Comparison of ENCODE assay signal across 21 mouse cellular contexts in genomic region chr8:10856996-10857720, GRCm38 (mm10).
A peak's percentile ranks its signal among the peaks of the same experiment; 100 is the strongest.
DNase-seq lines count a peak whose midpoint lies in the region; ATAC-seq and TF ChIP-seq lines count a peak whose summit lies in the region.
"Had no signal": no experiment of that assay in that cellular context is flagged by ENCODE, and none has a peak within 500 bp of the region (broad histone marks: within the 10 kb centered on the region; RNA-seq: fewer than 3 reads in every experiment).

No protein-coding gene starts in this region.

- H3K27me3 ChIP-seq in heart, embryonic 10.5 days (ENCODE audit: insufficient read depth, poor library complexity, severe bottlenecking): peaks cover 4% of the 10 kb centered on the region; the same call in 1 of the 2 replicates
- H3K27me3 ChIP-seq in heart, adult 2 months (ENCODE audit: control insufficient read depth, insufficient read depth, low read length): no peaks in the 10 kb centered on the region
- H3K27me3 ChIP-seq in liver, postnatal 0 days (ENCODE audit: insufficient read depth, low read length): no peaks in the 10 kb centered on the region
- H3K27me3 ChIP-seq in midbrain, embryonic 16.5 days (ENCODE audit: control insufficient read depth, insufficient read depth, low read depth, low read length): no peaks in the 10 kb centered on the region
- H3K27me3 ChIP-seq: forebrain, embryonic 15.5 days had no signal

- no peak overlapping the region for H3K9ac ChIP-seq in heart, adult 2 months (ENCODE audit: low read depth, low read length)
- H3K9ac ChIP-seq in liver, postnatal 0 days (replicated peaks): no peak overlapping the region
- no peak overlapping the region for H3K9ac ChIP-seq in midbrain, embryonic 16.5 days (ENCODE audit: low read depth, low read length)
- H3K9ac ChIP-seq: forebrain, embryonic 15.5 days; liver, embryonic 13.5 days had no signal

- 50% methylated on average over 15 of the region's 15 CpGs for WGBS in heart, embryonic 10.5 days
- 41% methylated on average over 15 of the region's 15 CpGs for WGBS in heart, adult 2 months
- WGBS in liver, postnatal 0 days (ENCODE audit: insufficient replicate concordance): 56% methylated on average over 15 of the region's 15 CpGs
- 40% methylated on average over 15 of the region's 15 CpGs for WGBS in midbrain, embryonic 16.5 days

- no peaks in the 10 kb centered on the region for H3K36me3 ChIP-seq in heart, embryonic 10.5 days
- no peaks in the 10 kb centered on the region for H3K36me3 ChIP-seq in heart, adult 2 months (ENCODE audit: control insufficient read depth, insufficient read depth, low read length)
- peaks cover 5% of the 10 kb centered on the region; the same call in 1 of the 2 replicates for H3K36me3 ChIP-seq in liver, postnatal 0 days (replicated peaks; ENCODE audit: insufficient read depth, low read length)
- no peaks in the 10 kb centered on the region for H3K36me3 ChIP-seq in midbrain, embryonic 16.5 days (ENCODE audit: control insufficient read depth, insufficient read depth, low read length)
- H3K36me3 ChIP-seq: forebrain, embryonic 15.5 days; liver, embryonic 13.5 days had no signal

- intact Hi-C loops in heart, adult 2 months (cut with DNase I): no loop called here

- no peak for TF ChIP-seq EP300 in heart, adult 2 months (IDR thresholded peaks at IDR 0.05; ENCODE audit: insufficient read depth, low read depth, low read length)
- peak; percentile 59; the same call in 1 of the 2 replicates for TF ChIP-seq EP300 in liver, postnatal 0 days (IDR thresholded peaks at IDR 0.05; ENCODE audit: low read depth)

- no peaks in the 10 kb centered on the region for H3K79me2 ChIP-seq in heart, adult 2 months (replicated peaks; ENCODE audit: control insufficient read depth, insufficient read depth, low read length)

- no peak for DNase-seq in heart, embryonic 10.5 days (ENCODE audit: low spot score)
- no peak for DNase-seq in heart, adult 2 months
- peak; percentile 62 for DNase-seq in liver, postnatal 0 days
- DNase-seq in liver: no peak
- peak; percentile 31 for DNase-seq in fat pad, adult 2 months (ENCODE audit: extremely low read depth, low read depth, low spot score)
- no peak for DNase-seq in right cerebral cortex, adult 18-20 months
- DNase-seq: adrenal gland, adult 2 months; cerebellum, adult 11-12 months; cerebellum, postnatal 36 days; kidney, postnatal 10 days; left cerebral cortex, postnatal 4 days; liver, embryonic 13.5 days; lung, postnatal 10 days; right cerebral cortex, postnatal 14 days; thymus, adult 18-20 months had no signal

- peak; percentile 82 for ATAC-seq in liver, postnatal 0 days
- ATAC-seq in midbrain, embryonic 16.5 days: peak; percentile 30; the same call in 1 of the 2 replicates
- ATAC-seq in monocyte, adult 5-6 weeks (replicated peaks; ENCODE audit: insufficient number of reproducible peaks, low FRiP score, low TSS enrichment, poor library complexity, severe bottlenecking): no peak
- ATAC-seq: forebrain, embryonic 15.5 days; inflammation-experienced regulatory T-cells, adult 6 months had no signal

- H3K4me1 ChIP-seq in heart, embryonic 10.5 days: peaks cover 31% of the 10 kb centered on the region
- H3K4me1 ChIP-seq in heart, adult 2 months (ENCODE audit: control insufficient read depth, insufficient read depth, low read length): no peaks in the 10 kb centered on the region
- H3K4me1 ChIP-seq in liver, postnatal 0 days (ENCODE audit: insufficient read depth): peaks cover 38% of the 10 kb centered on the region
- peaks cover 2% of the 10 kb centered on the region; the same call in 1 of the 2 replicates for H3K4me1 ChIP-seq in midbrain, embryonic 16.5 days (ENCODE audit: control insufficient read depth, insufficient read depth, low read length)
- H3K4me1 ChIP-seq: forebrain, embryonic 15.5 days had no signal

- no peak for TF ChIP-seq POLR2A in heart, adult 2 months (IDR thresholded peaks at IDR 0.05; ENCODE audit: insufficient read depth, low read depth, low read length)

- no peak overlapping the region for H3K4me3 ChIP-seq in heart, embryonic 10.5 days
- H3K4me3 ChIP-seq in heart, adult 2 months: no peak overlapping the region
- no peak overlapping the region for H3K4me3 ChIP-seq in liver, postnatal 0 days (ENCODE audit: low read depth, low read length)
- no peak overlapping the region for H3K4me3 ChIP-seq in midbrain, embryonic 16.5 days (ENCODE audit: low read depth, low read length)
- H3K4me3 ChIP-seq: erythroblast, embryonic 14.5 days; forebrain, embryonic 15.5 days; layer of hippocampus, adult 2 months; liver, embryonic 13.5 days had no signal

- no peak overlapping the region for H3K4me2 ChIP-seq in liver, postnatal 0 days (ENCODE audit: low read depth, low read length)
- no peak overlapping the region for H3K4me2 ChIP-seq in midbrain, embryonic 16.5 days (ENCODE audit: low read length)
- H3K4me2 ChIP-seq: forebrain, embryonic 15.5 days; liver, embryonic 13.5 days had no signal

- H3K9me3 ChIP-seq in heart, embryonic 10.5 days: no peaks in the 10 kb centered on the region
- H3K9me3 ChIP-seq in liver, postnatal 0 days (ENCODE audit: low read length): no peaks in the 10 kb centered on the region
- no peaks in the 10 kb centered on the region for H3K9me3 ChIP-seq in midbrain, embryonic 16.5 days (replicated peaks; ENCODE audit: control insufficient read depth, low read length, poor library complexity, severe bottlenecking)
- H3K9me3 ChIP-seq: forebrain, embryonic 15.5 days; liver, embryonic 13.5 days had no signal

- no peak for TF ChIP-seq CTCF in heart, adult 2 months (IDR thresholded peaks at IDR 0.05)
- no peak for TF ChIP-seq CTCF in liver, postnatal 0 days (IDR thresholded peaks at IDR 0.05; ENCODE audit: low read depth)

- H3K27ac ChIP-seq in heart, embryonic 10.5 days: peak overlapping the region; percentile 36
- H3K27ac ChIP-seq in heart, adult 2 months: no peak overlapping the region
- H3K27ac ChIP-seq in liver, postnatal 0 days (ENCODE audit: low read depth): peak overlapping the region; percentile 86
- H3K27ac ChIP-seq in midbrain, embryonic 16.5 days (ENCODE audit: low read length): no peak overlapping the region
- H3K27ac ChIP-seq: forebrain, embryonic 15.5 days; layer of hippocampus, adult 2 months; liver, embryonic 13.5 days had no signal

Comparison
In these comparisons a context has a peak if more than half of its experiments do, and no peak if none do; other contexts are left out.
1. DNase-seq: peak in liver, postnatal 0 days (single experiment) and fat pad, adult 2 months (single experiment); none in heart, embryonic 10.5 days (single experiment), heart, adult 2 months (0 of 2), liver (single experiment) and right cerebral cortex, adult 18-20 months (single experiment).
2. H3K27ac ChIP-seq: peak in heart, embryonic 10.5 days (single experiment) and liver, postnatal 0 days (single experiment); none in heart, adult 2 months (single experiment) and midbrain, embryonic 16.5 days (single experiment).